11 mouse cellular contexts compared by ENCODE assay signal in the genomic region with DNA sequence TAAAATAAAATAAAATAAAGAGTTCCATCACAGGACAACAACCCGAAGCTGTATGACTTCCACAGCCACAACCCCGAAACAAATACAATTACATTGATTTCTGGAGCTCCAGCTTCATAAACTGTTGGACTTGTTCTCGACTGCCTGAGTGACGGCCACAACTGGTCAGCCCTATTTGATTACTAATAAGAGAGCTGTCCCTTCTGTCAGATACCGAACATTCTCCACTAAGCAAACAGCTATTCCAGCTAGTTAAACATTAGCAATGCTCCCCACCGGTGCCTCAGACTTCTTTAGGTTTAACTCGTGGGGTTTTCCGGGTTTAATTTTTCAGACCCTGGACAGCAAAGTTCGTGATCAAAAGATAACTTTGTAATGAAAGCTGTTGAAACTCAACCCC. TPM values are rescaled to one million over a fixed set of nuclear protein-coding genes. Genes with fewer than 3 reads are reported as not detected.
DNase-seq lines count a peak whose midpoint lies in the region; ATAC-seq and TF ChIP-seq lines count a peak whose summit lies in the region.
"Had no signal": no experiment of that assay in that cellular context is flagged by ENCODE, and none has a peak within 500 bp of the region (broad histone marks: within the 10 kb centered on the region; RNA-seq: fewer than 3 reads in every experiment).

No protein-coding gene starts in this region.

- TF ChIP-seq EP300 in lung, postnatal 0 days (IDR thresholded peaks at IDR 0.05) = no peak

- no peak overlapping the region for H3K9ac ChIP-seq in lung, embryonic 14.5 days
- no peak overlapping the region for H3K9ac ChIP-seq in lung, postnatal 0 days (replicated peaks; ENCODE audit: low read depth)
- H3K9ac ChIP-seq in hindbrain, embryonic 11.5 days (ENCODE audit: low read depth, low read length) = no peak overlapping the region
- peak overlapping the region; percentile 39; the same call in 1 of the 2 replicates for H3K9ac ChIP-seq in midbrain, embryonic 12.5 days (replicated peaks)
- H3K9ac ChIP-seq: heart, embryonic 13.5 days; lung, embryonic 15.5 days had no signal

- peak; percentile 15 for DNase-seq in lung, embryonic 14.5 days
- no peak for DNase-seq in lung, postnatal 0 days (ENCODE audit: low spot score)
- no peak for DNase-seq in hindbrain, embryonic 11.5 days (ENCODE audit: low spot score)
- DNase-seq in ovary, adult 18-20 months (ENCODE audit: low spot score) = no peak
- no peak for DNase-seq in cerebellum, adult 11-12 months
- DNase-seq in heart, embryonic 10.5 days (ENCODE audit: low spot score) = no peak
- DNase-seq: right cerebral cortex, adult 18-20 months had no signal

- H3K27ac ChIP-seq in lung, embryonic 14.5 days (ENCODE audit: low read depth) = no peak overlapping the region
- no peak overlapping the region for H3K27ac ChIP-seq in lung, postnatal 0 days (ENCODE audit: low read length)
- no peak overlapping the region for H3K27ac ChIP-seq in hindbrain, embryonic 11.5 days (ENCODE audit: low read depth, low read length)
- peak overlapping the region; percentile 54 for H3K27ac ChIP-seq in midbrain, embryonic 12.5 days (replicated peaks)
- H3K27ac ChIP-seq in heart, embryonic 10.5 days = no peak overlapping the region
- H3K27ac ChIP-seq: heart, embryonic 13.5 days; lung, embryonic 15.5 days had no signal

- no peaks in the 10 kb centered on the region for H3K36me3 ChIP-seq in lung, embryonic 14.5 days (ENCODE audit: insufficient read depth)
- no peaks in the 10 kb centered on the region for H3K36me3 ChIP-seq in lung, postnatal 0 days (ENCODE audit: insufficient read depth, low read length)
- no peaks in the 10 kb centered on the region for H3K36me3 ChIP-seq in hindbrain, embryonic 11.5 days (ENCODE audit: control insufficient read depth, insufficient read depth, low read length)
- peaks cover 6% of the 10 kb centered on the region; the same call in 1 of the 2 replicates for H3K36me3 ChIP-seq in midbrain, embryonic 12.5 days
- no peaks in the 10 kb centered on the region for H3K36me3 ChIP-seq in heart, embryonic 10.5 days
- H3K36me3 ChIP-seq: heart, embryonic 13.5 days; lung, embryonic 15.5 days had no signal

- H3K4me2 ChIP-seq in lung, embryonic 14.5 days = no peak overlapping the region
- H3K4me2 ChIP-seq in lung, postnatal 0 days (replicated peaks; ENCODE audit: low read depth, low read length) = no peak overlapping the region
- H3K4me2 ChIP-seq in hindbrain, embryonic 11.5 days (replicated peaks; ENCODE audit: low read depth, low read length) = peak overlapping the region; percentile 34
- peak overlapping the region; percentile 48 for H3K4me2 ChIP-seq in midbrain, embryonic 12.5 days (replicated peaks)
- H3K4me2 ChIP-seq: heart, embryonic 13.5 days; lung, embryonic 15.5 days had no signal

- peaks cover 95% of the 10 kb centered on the region for H3K27me3 ChIP-seq in lung, embryonic 14.5 days (ENCODE audit: insufficient read depth, low read length)
- peaks cover 80% of the 10 kb centered on the region for H3K27me3 ChIP-seq in lung, postnatal 0 days (replicated peaks; ENCODE audit: insufficient read depth, low read length)
- peaks cover 4% of the 10 kb centered on the region for H3K27me3 ChIP-seq in hindbrain, embryonic 11.5 days (ENCODE audit: control insufficient read depth, insufficient read depth, low read length)
- H3K27me3 ChIP-seq in midbrain, embryonic 12.5 days = peaks cover 61% of the 10 kb centered on the region
- H3K27me3 ChIP-seq in heart, embryonic 10.5 days (ENCODE audit: insufficient read depth, poor library complexity, severe bottlenecking) = peaks cover 73% of the 10 kb centered on the region

- WGBS in lung, embryonic 14.5 days = 38% methylated on average over 9 of the region's 9 CpGs
- 30% methylated on average over 9 of the region's 9 CpGs for WGBS in lung, postnatal 0 days
- 23% methylated on average over 9 of the region's 9 CpGs for WGBS in hindbrain, embryonic 11.5 days
- 38% methylated on average over 9 of the region's 9 CpGs for WGBS in midbrain, embryonic 12.5 days
- 55% methylated on average over 9 of the region's 9 CpGs for WGBS in heart, embryonic 10.5 days

- H3K4me1 ChIP-seq in lung, embryonic 14.5 days (ENCODE audit: insufficient read depth) = peaks cover 3% of the 10 kb centered on the region; the same call in 1 of the 2 replicates
- H3K4me1 ChIP-seq in lung, postnatal 0 days (ENCODE audit: insufficient read depth, low read depth, low read length) = peaks cover 11% of the 10 kb centered on the region; the same call in 1 of the 2 replicates
- peaks cover 27% of the 10 kb centered on the region; the same call in 1 of the 2 replicates for H3K4me1 ChIP-seq in hindbrain, embryonic 11.5 days (replicated peaks; ENCODE audit: control insufficient read depth, insufficient read depth, low read length)
- peaks cover 54% of the 10 kb centered on the region for H3K4me1 ChIP-seq in midbrain, embryonic 12.5 days
- peaks cover 31% of the 10 kb centered on the region for H3K4me1 ChIP-seq in heart, embryonic 10.5 days

- ATAC-seq in lung, embryonic 14.5 days (ENCODE audit: insufficient read depth) = no peak
- ATAC-seq in lung, postnatal 0 days = no peak
- no peak for ATAC-seq in hindbrain, embryonic 11.5 days (ENCODE audit: low FRiP score)
- no peak for ATAC-seq in midbrain, embryonic 12.5 days (ENCODE audit: low FRiP score, low read depth)
- ATAC-seq: forebrain, embryonic 16.5 days had no signal

- no peaks in the 10 kb centered on the region for H3K9me3 ChIP-seq in lung, embryonic 14.5 days (ENCODE audit: low read depth, low read length)
- H3K9me3 ChIP-seq in lung, postnatal 0 days (ENCODE audit: low read length) = no peaks in the 10 kb centered on the region
- no peaks in the 10 kb centered on the region for H3K9me3 ChIP-seq in hindbrain, embryonic 11.5 days (ENCODE audit: control insufficient read depth, low read length)
- no peaks in the 10 kb centered on the region for H3K9me3 ChIP-seq in midbrain, embryonic 12.5 days
- H3K9me3 ChIP-seq in heart, embryonic 10.5 days = no peaks in the 10 kb centered on the region
- H3K9me3 ChIP-seq: heart, embryonic 13.5 days; lung, embryonic 15.5 days had no signal

- H3K4me3 ChIP-seq in lung, embryonic 14.5 days (ENCODE audit: low read depth, low read length) = no peak overlapping the region
- no peak overlapping the region for H3K4me3 ChIP-seq in lung, postnatal 0 days (ENCODE audit: low read depth, low read length)
- H3K4me3 ChIP-seq in hindbrain, embryonic 11.5 days (ENCODE audit: low read depth, low read length) = 0 out of 2 replicates have a peak overlapping the region, but pooled peaks have one; percentile 23
- H3K4me3 ChIP-seq in midbrain, embryonic 12.5 days = peak overlapping the region; percentile 34
- no peak overlapping the region for H3K4me3 ChIP-seq in heart, embryonic 10.5 days
- H3K4me3 ChIP-seq: heart, embryonic 13.5 days; lung, embryonic 15.5 days had no signal

- TF ChIP-seq CTCF in lung, embryonic 14.5 days (IDR thresholded peaks at IDR 0.05; ENCODE audit: low read depth) = no peak
- no peak for TF ChIP-seq CTCF in lung, postnatal 0 days (IDR thresholded peaks at IDR 0.05)

RNA-seq across cellular contexts. Expression of gene Ebf3, which starts 8.1 kb away (rescaled TPM):
- 0.09 and 0.14 TPM in 2 replicates for polyA plus RNA-seq in lung, embryonic 14.5 days (2014; fragmentation: Nextera tagmentation; extraction: Ambion mirVana)
- polyA plus RNA-seq in lung, postnatal 0 days (2015; fragmentation: Nextera tagmentation; extraction: Ambion mirVana) = not detected in 2 replicates
- polyA plus RNA-seq in hindbrain, embryonic 11.5 days (2014; fragmentation: Nextera tagmentation; extraction: Ambion mirVana) = 14.0 and 15.9 TPM in 2 replicates
- polyA plus RNA-seq in midbrain, embryonic 12.5 days (2016; fragmentation: Nextera tagmentation; extraction: Ambion mirVana) = 23.3 and 24.9 TPM in 2 replicates
- polyA plus RNA-seq in heart, embryonic 10.5 days (2016; fragmentation: Nextera tagmentation; extraction: Ambion mirVana) = 1.3 and 3.5 TPM in 2 replicates

Comparison
In these comparisons a context has a peak if more than half of its experiments do, and no peak if none do; other contexts are left out.
1. H3K4me2 ChIP-seq: peak in hindbrain, embryonic 11.5 days (single experiment) and midbrain, embryonic 12.5 days (single experiment); none in lung, embryonic 14.5 days (single experiment) and lung, postnatal 0 days (single experiment).
2. H3K4me3 ChIP-seq: peak in hindbrain, embryonic 11.5 days (single experiment) and midbrain, embryonic 12.5 days (single experiment); none in lung, embryonic 14.5 days (single experiment), lung, postnatal 0 days (single experiment) and heart, embryonic 10.5 days (single experiment).